Mouse (Mus musculus): ENCODE data around the gene Dgkh. TPM values are rescaled to one million over a fixed set of nuclear protein-coding genes. Genes with fewer than 3 reads are reported as not detected.

The Dgkh gene
- total and polyA plus RNA-seq, 2 experiments = 0.24 to 1.8 TPM

- Histone ChIP-seq H3K27me3 (ENCODE audit: control insufficient read depth, insufficient read depth, low read length) (no peaks in the 10 kb centered on the region), H3K27ac (replicated peaks; ENCODE audit: insufficient read depth, low read depth, low read length) (no peak overlapping the region), H3K4me3 (ENCODE audit: insufficient read depth, low read depth, low read length) (no peak overlapping the region), H3K9ac (ENCODE audit: low read depth, low read length) (no peak overlapping the region), H3K79me2 (ENCODE audit: control insufficient read depth, insufficient read depth, low read length) (no peaks in the 10 kb centered on the region), H3K36me3 (ENCODE audit: control insufficient read depth, insufficient read depth, low read length) (no peaks in the 10 kb centered on the region), H3K4me1 (ENCODE audit: control insufficient read depth, insufficient read depth, low read length) (no peaks in the 10 kb centered on the region)
- WGBS = 70% methylated on average over 5 of the region's 5 CpGs
- TF ChIP-seq POLR2A (IDR thresholded peaks at IDR 0.05; ENCODE audit: extremely low read depth, insufficient read depth, low read length) = no peak
- TF ChIP-seq CTCF (IDR thresholded peaks at IDR 0.05; ENCODE audit: low read depth, low read length) = no peak
- DNase-seq (ENCODE audit: extremely low read depth, low read depth, low spot score) = no peak
Observed at GRCm38 (mm10) chr14:78691926-78692487, 40.6 kb downstream of the Dgkh start.

GRCm38 (mm10) chr14:78690883-78691282, 41.7 kb downstream of the Dgkh start:
- no peaks in the 10 kb centered on the region for H3K36me3 ChIP-seq (ENCODE audit: control insufficient read depth, insufficient read depth, low read length)
- H3K9ac ChIP-seq (ENCODE audit: low read depth, low read length) = no peak overlapping the region
- DNase-seq (ENCODE audit: extremely low read depth, low read depth, low spot score) = no peak
- 89% methylated on average over 1 of the region's 1 CpGs for WGBS
- H3K4me1 ChIP-seq (ENCODE audit: control insufficient read depth, insufficient read depth, low read length) = no peaks in the 10 kb centered on the region
- H3K27me3 ChIP-seq (ENCODE audit: control insufficient read depth, insufficient read depth, low read length) = no peaks in the 10 kb centered on the region
- no peak overlapping the region for H3K27ac ChIP-seq (replicated peaks; ENCODE audit: insufficient read depth, low read depth, low read length)
- H3K79me2 ChIP-seq (ENCODE audit: control insufficient read depth, insufficient read depth, low read length) = no peaks in the 10 kb centered on the region
- H3K4me3 ChIP-seq (ENCODE audit: insufficient read depth, low read depth, low read length) = no peak overlapping the region
- TF ChIP-seq CTCF (IDR thresholded peaks at IDR 0.05; ENCODE audit: low read depth, low read length) = no peak
- no peak for TF ChIP-seq POLR2A (IDR thresholded peaks at IDR 0.05; ENCODE audit: extremely low read depth, insufficient read depth, low read length)

GRCm38 (mm10) chr14:78690387-78690786, 42.2 kb downstream of the Dgkh start:
- Histone ChIP-seq H3K4me1 (ENCODE audit: control insufficient read depth, insufficient read depth, low read length) (no peaks in the 10 kb centered on the region), H3K9ac (ENCODE audit: low read depth, low read length) (no peak overlapping the region), H3K79me2 (ENCODE audit: control insufficient read depth, insufficient read depth, low read length) (no peaks in the 10 kb centered on the region), H3K27ac (replicated peaks; ENCODE audit: insufficient read depth, low read depth, low read length) (no peak overlapping the region), H3K27me3 (ENCODE audit: control insufficient read depth, insufficient read depth, low read length) (no peaks in the 10 kb centered on the region), H3K4me3 (ENCODE audit: insufficient read depth, low read depth, low read length) (no peak overlapping the region), H3K36me3 (ENCODE audit: control insufficient read depth, insufficient read depth, low read length) (no peaks in the 10 kb centered on the region)
- 86% methylated on average over 4 of the region's 4 CpGs for WGBS
- no peak for DNase-seq (ENCODE audit: extremely low read depth, low read depth, low spot score)
- TF ChIP-seq CTCF (IDR thresholded peaks at IDR 0.05; ENCODE audit: low read depth, low read length) (no peak), POLR2A (IDR thresholded peaks at IDR 0.05; ENCODE audit: extremely low read depth, insufficient read depth, low read length) (no peak)

GRCm38 (mm10) chr14:78689950-78690349, 42.6 kb downstream of the Dgkh start:
- Histone ChIP-seq H3K4me3 (ENCODE audit: insufficient read depth, low read depth, low read length) (no peak overlapping the region), H3K27me3 (ENCODE audit: control insufficient read depth, insufficient read depth, low read length) (no peaks in the 10 kb centered on the region), H3K4me1 (ENCODE audit: control insufficient read depth, insufficient read depth, low read length) (no peaks in the 10 kb centered on the region), H3K27ac (replicated peaks; ENCODE audit: insufficient read depth, low read depth, low read length) (no peak overlapping the region), H3K9ac (ENCODE audit: low read depth, low read length) (no peak overlapping the region), H3K79me2 (ENCODE audit: control insufficient read depth, insufficient read depth, low read length) (no peaks in the 10 kb centered on the region), H3K36me3 (ENCODE audit: control insufficient read depth, insufficient read depth, low read length) (no peaks in the 10 kb centered on the region)
- 96% methylated on average over 9 of the region's 9 CpGs for WGBS
- no peak for TF ChIP-seq POLR2A (IDR thresholded peaks at IDR 0.05; ENCODE audit: extremely low read depth, insufficient read depth, low read length)
- no peak for TF ChIP-seq CTCF (IDR thresholded peaks at IDR 0.05; ENCODE audit: low read depth, low read length)
- no peak for DNase-seq (ENCODE audit: extremely low read depth, low read depth, low spot score)

- WGBS = 78% methylated on average over 4 of the region's 4 CpGs
- no peak for DNase-seq (ENCODE audit: extremely low read depth, low read depth, low spot score)
- Histone ChIP-seq H3K4me3 (ENCODE audit: insufficient read depth, low read depth, low read length) (no peak overlapping the region), H3K4me1 (ENCODE audit: control insufficient read depth, insufficient read depth, low read length) (no peaks in the 10 kb centered on the region), H3K79me2 (ENCODE audit: control insufficient read depth, insufficient read depth, low read length) (no peaks in the 10 kb centered on the region), H3K27me3 (ENCODE audit: control insufficient read depth, insufficient read depth, low read length) (no peaks in the 10 kb centered on the region), H3K36me3 (ENCODE audit: control insufficient read depth, insufficient read depth, low read length) (no peaks in the 10 kb centered on the region), H3K27ac (replicated peaks; ENCODE audit: insufficient read depth, low read depth, low read length) (no peak overlapping the region), H3K9ac (ENCODE audit: low read depth, low read length) (no peak overlapping the region)
- TF ChIP-seq POLR2A (IDR thresholded peaks at IDR 0.05; ENCODE audit: extremely low read depth, insufficient read depth, low read length) = no peak
- no peak for TF ChIP-seq CTCF (IDR thresholded peaks at IDR 0.05; ENCODE audit: low read depth, low read length)
Observed at GRCm38 (mm10) chr14:78687716-78688115, 44.9 kb downstream of the Dgkh start.

GRCm38 (mm10) chr14:78686701-78687100, 45.9 kb downstream of the Dgkh start:
- H3K27ac ChIP-seq (replicated peaks; ENCODE audit: insufficient read depth, low read depth, low read length) = no peak overlapping the region
- no peak for DNase-seq (ENCODE audit: extremely low read depth, low read depth, low spot score)
- no peaks in the 10 kb centered on the region for H3K4me1 ChIP-seq (ENCODE audit: control insufficient read depth, insufficient read depth, low read length)
- no peak overlapping the region for H3K4me3 ChIP-seq (ENCODE audit: insufficient read depth, low read depth, low read length)
- no peaks in the 10 kb centered on the region for H3K27me3 ChIP-seq (ENCODE audit: control insufficient read depth, insufficient read depth, low read length)
- H3K79me2 ChIP-seq (ENCODE audit: control insufficient read depth, insufficient read depth, low read length) = no peaks in the 10 kb centered on the region
- H3K36me3 ChIP-seq (ENCODE audit: control insufficient read depth, insufficient read depth, low read length) = no peaks in the 10 kb centered on the region
- WGBS = 96% methylated on average over 6 of the region's 6 CpGs
- H3K9ac ChIP-seq (ENCODE audit: low read depth, low read length) = no peak overlapping the region
- TF ChIP-seq CTCF (IDR thresholded peaks at IDR 0.05; ENCODE audit: low read depth, low read length) = no peak
- no peak for TF ChIP-seq POLR2A (IDR thresholded peaks at IDR 0.05; ENCODE audit: extremely low read depth, insufficient read depth, low read length)
